Mouse (Mus musculus): ENCODE data around the gene Gm10382.
"Not testable (repeated sequence)": the region's sequence is repeated elsewhere in the genome, so short reads cannot be mapped to it uniquely, and the experiment has no call there.

Gm10382 gene

GRCm38 (mm10) chr5:125370950-125371693 lies 18.0 kb upstream of the Gm10382 start:
- no peak for DNase-seq (ENCODE audit: low spot score in 2 of 2)

DNA sequence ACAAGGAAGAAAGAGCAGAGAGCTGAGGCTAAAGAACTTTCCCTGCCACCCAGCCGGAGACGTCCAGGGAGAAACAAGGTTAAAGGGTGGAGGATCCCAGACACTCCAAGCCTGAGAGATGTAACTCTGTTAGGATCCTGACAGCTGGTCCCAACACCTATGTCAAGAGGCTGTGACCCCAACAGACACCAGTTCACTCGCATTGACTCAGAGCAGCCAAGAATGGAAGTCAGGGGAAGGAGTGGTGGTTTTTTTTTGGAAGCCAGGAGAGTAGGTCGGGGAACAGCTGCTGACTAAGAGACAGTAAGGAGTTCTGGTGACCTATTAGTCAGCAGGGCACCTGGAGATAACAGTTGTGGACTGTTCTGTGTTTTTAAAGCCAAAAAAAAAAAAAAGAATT lies 17.1 kb upstream of the Gm10382 start:
- no peak for DNase-seq (ENCODE audit: low spot score in 2 of 2)

DNA sequence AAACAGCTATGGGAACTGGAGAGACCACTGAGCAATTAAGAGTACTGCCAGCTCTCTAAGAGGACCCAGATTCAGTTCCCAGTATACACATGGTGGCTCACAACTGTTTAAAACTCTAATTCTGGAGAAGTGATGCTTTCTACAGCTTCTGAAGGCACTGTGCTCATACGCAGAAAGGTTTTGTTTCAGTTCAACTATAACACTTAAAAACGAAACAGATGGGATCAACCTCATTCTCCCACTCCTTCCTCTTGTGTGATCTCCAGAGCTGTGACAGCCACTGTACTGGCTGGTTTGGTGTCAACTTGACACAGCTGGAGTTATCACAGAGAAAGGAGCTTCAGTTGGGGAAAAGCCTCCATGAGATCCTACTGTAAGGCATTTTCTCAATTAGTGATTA lies 13.3 kb upstream of the Gm10382 start:
- DNase-seq (ENCODE audit: low spot score in 2 of 2) = no peak

GRCm38 (mm10) chr5:125377214-125377613 lies 11.9 kb upstream of the Gm10382 start:
- no peak for DNase-seq (ENCODE audit: low spot score in 2 of 2)

GRCm38 (mm10) chr5:125378919-125379318 lies 10.2 kb upstream of the Gm10382 start:
- no peak for DNase-seq (ENCODE audit: low spot score in 2 of 2)

GRCm38 (mm10) chr5:125381954-125382672 lies 7.0 kb upstream of the Gm10382 start:
- no peak for DNase-seq (ENCODE audit: low spot score in 2 of 2)

- DNase-seq (ENCODE audit: low spot score in 2 of 2) = no peak
Observed at GRCm38 (mm10) chr5:125382673-125383558, 6.2 kb upstream of the Gm10382 start.

- DNase-seq (ENCODE audit: low spot score in 2 of 2) = no peak
Observed at GRCm38 (mm10) chr5:125383637-125384420, 5.3 kb upstream of the Gm10382 start.

- no peak for DNase-seq (ENCODE audit: low spot score in 2 of 2)
Observed at GRCm38 (mm10) chr5:125384512-125385214, 4.5 kb upstream of the Gm10382 start.

GRCm38 (mm10) chr5:125385215-125385940 lies 3.7 kb upstream of the Gm10382 start:
- DNase-seq (ENCODE audit: low spot score in 2 of 2) = no peak

DNA sequence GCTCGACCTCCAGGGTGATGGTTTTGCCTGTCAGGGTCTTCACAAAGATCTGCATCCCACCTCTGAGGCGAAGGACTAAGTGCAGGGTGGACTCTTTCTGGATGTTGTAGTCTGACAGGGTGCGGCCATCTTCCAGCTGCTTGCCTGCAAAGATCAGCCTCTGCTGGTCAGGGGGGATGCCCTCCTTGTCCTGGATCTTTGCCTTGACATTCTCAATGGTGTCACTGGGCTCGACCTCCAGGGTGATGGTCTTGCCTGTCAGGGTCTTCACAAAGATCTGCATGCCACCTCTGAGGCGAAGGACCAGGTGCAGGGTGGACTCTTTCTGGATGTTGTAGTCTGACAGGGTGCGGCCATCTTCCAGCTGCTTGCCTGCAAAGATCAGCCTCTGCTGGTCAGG lies 1.8 kb upstream of the Gm10382 start:
- DNase-seq (ENCODE audit: low spot score in 2 of 2) = not testable (repeated sequence)

- no peak for DNase-seq (ENCODE audit: low spot score in 2 of 2)
Observed at GRCm38 (mm10) chr5:125388358-125389092, 597 bp upstream of the Gm10382 start.

- DNase-seq (ENCODE audit: low spot score in 2 of 2) = peak; percentile 62 to 73
Observed at GRCm38 (mm10) chr5:125389579-125390441, 688 bp downstream of the Gm10382 start, which contains the start of gene Ubc. TSS of gene Ubc (minus strand) at chr5:125390202.

- no peak for DNase-seq (ENCODE audit: low spot score in 2 of 2)
Observed at GRCm38 (mm10) chr5:125390906-125391477, 1.9 kb downstream of the Gm10382 start.

- peak; percentile 55 to 68 for DNase-seq (ENCODE audit: low spot score in 2 of 2)
Observed at GRCm38 (mm10) chr5:125391609-125392008, 2.5 kb downstream of the Gm10382 start.

GRCm38 (mm10) chr5:125392176-125392575 lies 3.1 kb downstream of the Gm10382 start:
- DNase-seq (ENCODE audit: low spot score in 2 of 2) = not testable (repeated sequence)

DNA sequence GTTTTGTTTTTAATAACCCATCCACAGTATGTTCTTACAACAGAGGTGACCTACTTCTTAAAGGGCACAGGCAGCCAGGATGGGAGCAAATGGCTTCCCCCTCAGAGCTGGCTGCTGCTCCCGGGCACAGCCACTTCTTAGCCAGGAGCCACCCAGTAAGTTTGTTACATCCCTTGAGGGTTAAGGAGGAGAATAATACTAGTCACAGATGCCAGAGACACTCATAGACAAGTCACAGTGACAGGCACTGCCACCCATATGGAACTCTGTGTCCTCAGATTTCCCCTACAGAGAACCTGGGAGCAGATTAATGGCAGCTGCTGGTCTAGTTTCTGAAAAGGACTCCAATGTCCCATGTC lies 3.5 kb downstream of the Gm10382 start:
- DNase-seq (ENCODE audit: low spot score in 2 of 2) = no peak

All from frontal cortex, postnatal 25 days (tissue).